Mouse (Mus musculus) heart, postnatal 0 days (tissue): ENCODE data around the gene Smok2b.
"Not testable (repeated sequence)": the region's sequence is repeated elsewhere in the genome, so short reads cannot be mapped to it uniquely, and the experiment has no call there.

Experiments
- CTCF ChIP-seq: IDR thresholded peaks from 2 replicates; pipeline ENCODE4 v1.5.1; 2016; ENCODE audit warnings: antibody characterized with exemption, control low read depth, low read depth
- EP300 ChIP-seq: IDR thresholded peaks from 2 replicates; pipeline ENCODE4 v1.6.1; 2016; ENCODE audit warnings: antibody characterized with exemption, low read depth

DNA sequence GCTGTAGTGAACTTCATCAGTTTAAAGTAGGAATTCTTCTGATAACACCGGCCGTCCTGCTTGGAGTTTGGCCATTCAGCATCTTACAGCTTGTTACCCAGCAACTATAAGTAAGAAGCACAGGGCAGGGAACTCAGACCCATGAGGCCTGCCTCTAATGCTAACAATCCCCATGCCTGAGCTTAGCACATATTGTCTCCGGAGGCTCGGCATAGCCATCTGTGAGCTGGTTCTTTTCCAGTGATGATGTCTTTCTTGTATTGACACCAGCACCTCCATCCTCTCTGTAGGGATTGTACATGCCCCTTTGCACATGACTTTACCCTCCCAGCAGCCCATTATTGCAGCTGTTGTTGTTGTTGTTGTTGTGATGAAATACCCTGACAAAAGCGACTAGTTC lies 45.5 kb upstream of the Smok2b start:
- not testable (repeated sequence) for TF ChIP-seq EP300, CTCF
